In the genomic region with DNA sequence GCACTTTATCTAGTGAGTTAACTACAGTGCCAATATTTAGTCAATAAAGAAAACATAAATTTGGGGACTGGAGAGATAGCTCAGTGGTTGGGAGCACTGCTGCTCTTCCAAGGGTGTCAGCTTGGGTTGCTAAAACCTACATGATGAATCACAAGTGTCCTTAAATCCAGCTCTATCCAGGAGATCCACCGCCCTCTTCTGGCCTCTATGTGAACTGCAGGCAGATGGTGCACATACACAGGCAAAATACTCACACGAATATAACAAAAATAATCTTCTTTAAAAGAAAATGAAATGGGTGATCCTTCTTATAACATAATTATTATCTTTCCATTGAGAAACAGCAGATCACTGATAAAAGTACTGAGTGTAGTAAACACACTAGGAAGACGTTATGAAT, we compare ENCODE assay signal across 22 mouse cellular contexts.
DNase-seq lines count a peak whose midpoint lies in the region; ATAC-seq and TF ChIP-seq lines count a peak whose summit lies in the region.
"Had no signal": no experiment of that assay in that cellular context is flagged by ENCODE, and none has a peak within 500 bp of the region (broad histone marks: within the 10 kb centered on the region; RNA-seq: fewer than 3 reads in every experiment).

No protein-coding gene starts in this region.

- WGBS in liver, embryonic 14.5 days (ENCODE audit: insufficient replicate concordance): 59% methylated on average over 3 of the region's 3 CpGs
- WGBS in liver, embryonic 12.5 days (ENCODE audit: insufficient replicate concordance): 63% methylated on average over 3 of the region's 3 CpGs

- no peak overlapping the region for H3K4me3 ChIP-seq in gastrocnemius, adult 2 months
- no peak overlapping the region for H3K4me3 ChIP-seq in liver, embryonic 14.5 days (ENCODE audit: insufficient read depth in 1 of 2, low read depth in 2 of 2, low read length in 2 of 2)
- H3K4me3 ChIP-seq in liver, embryonic 12.5 days: no peak overlapping the region
- H3K4me3 ChIP-seq in ES-Bruce4 (ENCODE audit: low read depth, low read length): no peak overlapping the region
- no peak overlapping the region for H3K4me3 ChIP-seq in cortical plate, adult 2 months (ENCODE audit: insufficient read depth, low read length)
- H3K4me3 ChIP-seq: embryonic facial prominence, embryonic 12.5 days; hindbrain, embryonic 13.5 days; neural tube, embryonic 12.5 days had no signal

- DNase-seq in gastrocnemius, adult 2 months: no peak
- DNase-seq in gastrocnemius, postnatal 36 days: no peak
- DNase-seq in liver, embryonic 14.5 days (ENCODE audit: low read depth in 3 of 3, low spot score in 3 of 3): no peak
- no peak for DNase-seq in ovary, adult 18-20 months (ENCODE audit: low spot score)
- no peak for DNase-seq in cerebellum, postnatal 25 days
- DNase-seq: adrenal gland, postnatal 25 days; cerebellum, adult 18-20 months; gastrocnemius, postnatal 10 days; kidney, adult 18-20 months; kidney, postnatal 36 days; lung, postnatal 14 days; right cerebral cortex, postnatal 14 days; thymus, postnatal 36 days had no signal

- H3K9me3 ChIP-seq in liver, embryonic 14.5 days (ENCODE audit: control insufficient read depth, low read length): no peaks in the 10 kb centered on the region
- no peaks in the 10 kb centered on the region for H3K9me3 ChIP-seq in liver, embryonic 12.5 days (replicated peaks)
- H3K9me3 ChIP-seq in ES-Bruce4 (replicated peaks; ENCODE audit: control insufficient read depth, insufficient read depth, low read length, poor library complexity, severe bottlenecking): peaks cover 2% of the 10 kb centered on the region
- H3K9me3 ChIP-seq: embryonic facial prominence, embryonic 12.5 days; G1E; hindbrain, embryonic 13.5 days; neural tube, embryonic 12.5 days had no signal

- no peak overlapping the region for H3K27ac ChIP-seq in gastrocnemius, adult 2 months
- no peak overlapping the region for H3K27ac ChIP-seq in liver, embryonic 14.5 days
- H3K27ac ChIP-seq in liver, embryonic 12.5 days: no peak overlapping the region
- H3K27ac ChIP-seq in ES-Bruce4 (ENCODE audit: insufficient read depth, low read length): no peak overlapping the region
- no peak overlapping the region for H3K27ac ChIP-seq in cortical plate, adult 2 months (ENCODE audit: insufficient read depth, low read length)
- H3K27ac ChIP-seq: embryonic facial prominence, embryonic 12.5 days; hindbrain, embryonic 13.5 days; neural tube, embryonic 12.5 days had no signal

- no peaks in the 10 kb centered on the region for H3K27me3 ChIP-seq in liver, embryonic 14.5 days (ENCODE audit: control insufficient read depth, insufficient read depth, low read length)
- H3K27me3 ChIP-seq in liver, embryonic 12.5 days (replicated peaks): no peaks in the 10 kb centered on the region
- no peaks in the 10 kb centered on the region for H3K27me3 ChIP-seq in ES-Bruce4 (ENCODE audit: control insufficient read depth, insufficient read depth, low read length, poor library complexity, severe bottlenecking)
- H3K27me3 ChIP-seq: embryonic facial prominence, embryonic 12.5 days; hindbrain, embryonic 13.5 days; neural tube, embryonic 12.5 days had no signal

- H3K9ac ChIP-seq in liver, embryonic 14.5 days (replicated peaks): no peak overlapping the region
- no peak overlapping the region for H3K9ac ChIP-seq in liver, embryonic 12.5 days
- no peak overlapping the region for H3K9ac ChIP-seq in ES-Bruce4 (ENCODE audit: low read depth, poor library complexity, severe bottlenecking)
- H3K9ac ChIP-seq: embryonic facial prominence, embryonic 12.5 days; hindbrain, embryonic 13.5 days; neural tube, embryonic 12.5 days had no signal

- no peak for TF ChIP-seq POLR2A in ES-Bruce4 (IDR thresholded peaks at IDR 0.05; ENCODE audit: insufficient read depth, low read length)
- TF ChIP-seq POLR2A in cortical plate, adult 2 months (IDR thresholded peaks at IDR 0.05; ENCODE audit: extremely low read depth, insufficient read depth, low read length): no peak

- TF ChIP-seq EP300 in liver, embryonic 14.5 days (IDR thresholded peaks at IDR 0.05; ENCODE audit: low read depth): no peak
- no peak for TF ChIP-seq EP300 in ES-Bruce4 (IDR thresholded peaks at IDR 0.05; ENCODE audit: insufficient read depth, low read depth, low read length)

- intact Hi-C loops in gastrocnemius, adult 2 months (cut with DNase I): no loop called here
- intact Hi-C loops in gastrocnemius, postnatal 36 days (cut with DNase I): no loop called here

- no peak for ATAC-seq in liver, embryonic 14.5 days (ENCODE audit: insufficient read depth)
- no peak for ATAC-seq in liver, embryonic 12.5 days
- ATAC-seq: activated CD4-positive, CD25-positive, alpha-beta regulatory T cell, adult 4 months had no signal

- H3K4me1 ChIP-seq in liver, embryonic 14.5 days (replicated peaks; ENCODE audit: control insufficient read depth in 2 of 2, insufficient read depth in 2 of 2, low read length in 1 of 2): no peaks in the 10 kb centered on the region
- no peaks in the 10 kb centered on the region for H3K4me1 ChIP-seq in liver, embryonic 12.5 days
- no peaks in the 10 kb centered on the region for H3K4me1 ChIP-seq in ES-Bruce4 (ENCODE audit: control insufficient read depth, insufficient read depth, low read length)
- no peaks in the 10 kb centered on the region for H3K4me1 ChIP-seq in cortical plate, adult 2 months (ENCODE audit: control insufficient read depth, insufficient read depth, low read length)
- H3K4me1 ChIP-seq: hindbrain, embryonic 13.5 days; neural tube, embryonic 12.5 days had no signal

- H3K4me2 ChIP-seq in liver, embryonic 14.5 days (ENCODE audit: low read depth): no peak overlapping the region
- H3K4me2 ChIP-seq in liver, embryonic 12.5 days: no peak overlapping the region
- H3K4me2 ChIP-seq: embryonic facial prominence, embryonic 12.5 days; hindbrain, embryonic 13.5 days; liver, embryonic 11.5 days; neural tube, embryonic 12.5 days had no signal

- H3K36me3 ChIP-seq in liver, embryonic 14.5 days (replicated peaks; ENCODE audit: control insufficient read depth, insufficient read depth, low read depth): no peaks in the 10 kb centered on the region
- no peaks in the 10 kb centered on the region for H3K36me3 ChIP-seq in liver, embryonic 12.5 days
- H3K36me3 ChIP-seq in ES-Bruce4 (ENCODE audit: control insufficient read depth, insufficient read depth, low read length, poor library complexity, severe bottlenecking): no peaks in the 10 kb centered on the region
- H3K36me3 ChIP-seq: embryonic facial prominence, embryonic 12.5 days; G1E; hindbrain, embryonic 13.5 days; neural tube, embryonic 12.5 days had no signal

- TF ChIP-seq CTCF in gastrocnemius, adult 2 months (IDR thresholded peaks at IDR 0.05): peak; percentile 29; the same call in 1 of the 2 replicates
- TF ChIP-seq CTCF in liver, embryonic 14.5 days (IDR thresholded peaks at IDR 0.05; ENCODE audit: low read depth): peak; percentile 38
- TF ChIP-seq CTCF in ES-Bruce4 (IDR thresholded peaks at IDR 0.05; ENCODE audit: low read depth, low read length): peak; percentile 3
- 0 out of 2 replicates have a peak, but pooled peaks have one; percentile 1 for TF ChIP-seq CTCF in cortical plate, adult 2 months (IDR thresholded peaks at IDR 0.05; ENCODE audit: extremely low read depth, insufficient read depth, low read length)
